Mouse (Mus musculus) neural tube, embryonic 14.5 days (tissue): ENCODE measurements at regions not wholly inside any gene's neighbourhood (a gene's known extent, or its start where the extent isn't known, plus 50 kb on each side); places are given as distances from the start of the nearest gene placed in this dataset.

Experiments
- ATAC-seq: fragments of 200-750 bp; cut with Nextera tagmentation; 2 replicates; pipeline ENCODE4 v1.8.0; 2017; ENCODE audit warnings: low read depth, mild to moderate bottlenecking, moderate TSS enrichment, moderate library complexity
- H3K27ac ChIP-seq: fragments of 300-500 bp; sonication (generic); 2 replicates; pipeline ENCODE4 v1.5.1; 2014; ENCODE audit warnings: low read depth, mild to moderate bottlenecking, control low read depth, low read length, moderate library complexity, mixed read lengths
- H3K27me3 ChIP-seq: fragments of 300-500 bp; sonication (generic); 2 replicates; pipeline ENCODE4 v1.6.1; 2014; ENCODE audit warnings: low read length; ENCODE audit not compliant: control insufficient read depth, insufficient read depth
- H3K36me3 ChIP-seq: fragments of 300-500 bp; sonication (generic); 2 replicates; pipeline ENCODE4 v1.6.1; 2014; ENCODE audit warnings: low read length, mixed read lengths; ENCODE audit not compliant: control insufficient read depth, insufficient read depth
- H3K4me1 ChIP-seq: fragments of 300-500 bp; sonication (generic); 2 replicates; pipeline ENCODE4 v1.6.1; 2014; ENCODE audit warnings: low read length; ENCODE audit not compliant: control insufficient read depth, insufficient read depth
- H3K4me2 ChIP-seq: fragments of 300-500 bp; sonication (generic); 2 replicates; pipeline ENCODE4 v1.6.1; 2014; ENCODE audit warnings: mild to moderate bottlenecking, low read depth, low read length, control low read depth
- H3K4me3 ChIP-seq: fragments of 300-500 bp; sonication (generic); 2 replicates; pipeline ENCODE4 v1.5.1; 2014; ENCODE audit warnings: low read depth, low read length, control low read depth, mixed read lengths
- H3K9ac ChIP-seq: fragments of 300-500 bp; sonication (generic); replicated peaks from 2 replicates; pipeline ENCODE4 v1.6.1; 2014; ENCODE audit warnings: low read depth, mild to moderate bottlenecking, control low read depth, low read length, mixed read lengths
- H3K9me3 ChIP-seq: fragments of 300-500 bp; sonication (generic); 2 replicates; pipeline ENCODE4 v1.6.1; 2016; ENCODE audit warnings: low read length; ENCODE audit not compliant: control insufficient read depth
- WGBS: fragments of 180-500 bp; shearing (Covaris S2); extraction: QIAGEN DNeasy Blood & Tissue Kit; methylation state at CpG from one replicate; pipeline ENCODE4 v1.1.7; 2014; 5-methylcytosine and 5-hydroxymethylcytosine counted together

DNA sequence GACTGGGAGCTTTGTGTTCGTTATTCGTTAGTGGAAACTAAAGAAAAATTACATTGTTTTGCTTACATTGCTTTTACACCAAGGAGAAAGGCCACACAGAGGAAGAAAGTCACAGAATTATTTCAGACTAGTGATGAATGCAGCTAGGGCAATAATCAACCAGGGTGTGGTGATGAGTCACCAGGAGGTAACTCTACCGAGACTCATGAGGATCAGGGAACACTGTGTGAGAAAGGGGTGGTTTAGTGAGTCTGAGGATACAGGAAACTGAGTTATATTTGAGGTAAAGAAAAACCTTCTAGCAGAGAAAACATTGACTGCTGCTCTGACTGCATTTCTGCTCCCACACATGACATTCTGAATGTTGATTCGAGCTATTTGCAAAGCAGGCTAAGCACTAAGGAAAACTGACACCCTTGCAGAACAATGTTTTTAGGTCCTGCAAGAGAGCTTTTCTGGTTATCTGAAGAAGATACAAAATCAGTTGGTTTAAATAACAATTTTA is 87.1 kb upstream of the Ldb2 start:
- ATAC-seq: no peak
- Histone ChIP-seq H3K4me2 (no peak overlapping the region), H3K4me1 (no peaks in the 10 kb centered on the region), H3K36me3 (no peaks in the 10 kb centered on the region), H3K27me3 (no peaks in the 10 kb centered on the region), H3K27ac (no peak overlapping the region), H3K9ac (no peak overlapping the region), H3K4me3 (no peak overlapping the region), H3K9me3 (no peaks in the 10 kb centered on the region)
- WGBS: 83% methylated on average over 4 of the region's 4 CpGs

DNA sequence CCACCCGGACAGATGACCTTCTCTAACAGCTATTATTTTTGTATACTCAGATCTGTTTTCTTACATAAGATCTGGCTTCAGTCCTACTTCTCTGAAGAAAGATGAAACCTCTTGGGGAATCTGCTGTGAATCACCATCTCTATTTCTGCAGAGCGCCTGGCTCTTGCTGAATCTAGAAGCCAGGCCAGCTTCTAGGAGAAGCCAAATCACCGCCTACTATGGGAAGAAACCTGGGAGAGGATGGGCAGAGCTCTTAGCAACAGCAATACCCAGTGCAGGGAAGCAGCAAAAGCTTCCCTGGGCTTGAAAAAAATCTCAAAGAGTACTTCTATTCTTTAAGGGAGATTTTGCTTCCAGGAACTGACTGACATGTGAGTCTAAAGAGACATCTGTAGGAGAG is 77.5 kb upstream of the Ldb2 start:
- WGBS: 78% methylated on average over 3 of the region's 3 CpGs
- H3K4me2 ChIP-seq: no peak overlapping the region
- no peak overlapping the region for H3K4me3 ChIP-seq
- H3K9me3 ChIP-seq: no peaks in the 10 kb centered on the region
- no peaks in the 10 kb centered on the region for H3K36me3 ChIP-seq
- H3K4me1 ChIP-seq: no peaks in the 10 kb centered on the region
- no peak overlapping the region for H3K27ac ChIP-seq
- no peak overlapping the region for H3K9ac ChIP-seq
- H3K27me3 ChIP-seq: no peaks in the 10 kb centered on the region
- no peak for ATAC-seq

DNA sequence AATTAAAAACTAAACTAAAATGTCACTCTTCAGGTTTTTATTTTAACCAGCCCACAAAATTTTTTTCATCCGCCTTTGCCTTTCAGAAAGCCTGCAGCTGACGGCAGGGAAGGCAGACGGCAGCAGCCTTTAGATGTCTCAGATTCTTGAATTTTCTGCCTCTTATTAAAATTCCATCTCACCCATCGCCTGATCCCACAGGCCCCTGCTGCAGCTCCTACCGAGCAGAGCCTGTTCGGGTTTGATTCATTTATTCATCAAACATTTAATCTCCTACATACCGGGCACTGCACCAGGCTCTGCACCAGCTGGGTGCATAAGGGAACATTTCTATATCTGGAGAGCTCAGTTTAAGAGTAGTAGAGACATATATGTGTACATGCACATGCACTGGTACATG is 72.8 kb upstream of the Ldb2 start:
- ATAC-seq: no peak
- H3K9ac ChIP-seq: no peak overlapping the region
- no peaks in the 10 kb centered on the region for H3K36me3 ChIP-seq
- no peak overlapping the region for H3K4me2 ChIP-seq
- H3K4me1 ChIP-seq: no peaks in the 10 kb centered on the region
- H3K9me3 ChIP-seq: no peaks in the 10 kb centered on the region
- 59% methylated on average over 7 of the region's 7 CpGs for WGBS
- H3K27me3 ChIP-seq: no peaks in the 10 kb centered on the region
- no peak overlapping the region for H3K4me3 ChIP-seq
- no peak overlapping the region for H3K27ac ChIP-seq

DNA sequence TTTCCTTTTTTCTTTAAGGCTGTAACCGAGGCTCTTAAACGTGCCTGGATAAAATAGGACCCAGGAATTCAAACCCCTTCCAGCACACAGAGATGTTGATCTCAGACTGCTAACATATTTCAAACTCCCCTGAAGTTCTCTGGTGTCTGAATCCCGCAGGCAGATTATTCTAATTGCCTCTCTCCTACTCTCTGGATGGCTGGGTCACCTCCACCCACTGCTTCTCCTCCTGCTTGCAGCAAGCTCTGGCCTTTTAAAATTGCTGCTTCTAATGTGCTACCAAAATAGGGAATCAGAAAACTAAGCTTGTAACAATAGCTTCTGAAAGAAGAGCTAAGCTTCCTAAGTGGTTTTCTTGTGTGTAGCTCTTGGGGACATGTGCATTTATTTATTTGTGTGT is 64.4 kb upstream of the Ldb2 start:
- Histone ChIP-seq H3K9me3 (no peaks in the 10 kb centered on the region), H3K27ac (no peak overlapping the region), H3K27me3 (no peaks in the 10 kb centered on the region), H3K4me1 (no peaks in the 10 kb centered on the region), H3K4me2 (no peak overlapping the region), H3K4me3 (no peak overlapping the region), H3K36me3 (no peaks in the 10 kb centered on the region), H3K9ac (no peak overlapping the region)
- WGBS: 39% methylated on average over 3 of the region's 3 CpGs
- ATAC-seq: no peak

DNA sequence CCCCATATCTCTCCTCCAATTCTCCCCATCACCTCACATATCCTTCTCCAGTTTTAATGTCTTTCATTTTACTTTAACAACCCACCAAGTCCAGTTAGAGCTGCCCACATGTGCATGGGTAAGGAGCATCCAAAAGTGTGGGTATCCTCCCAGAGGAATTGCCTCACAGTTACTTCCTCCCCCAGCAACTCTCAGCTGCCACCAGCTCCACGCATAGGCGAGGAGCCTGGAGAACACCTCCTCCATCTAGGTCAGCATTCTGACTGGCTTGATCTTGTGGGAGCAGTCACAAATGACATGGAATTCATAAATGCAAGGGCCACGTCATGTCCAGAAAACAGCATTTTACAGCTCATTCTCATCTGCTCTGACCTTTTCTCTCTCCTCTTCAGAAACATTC is 63.9 kb upstream of the Ldb2 start:
- WGBS: 73% methylated on average over 3 of the region's 3 CpGs
- H3K4me1 ChIP-seq: no peaks in the 10 kb centered on the region
- H3K9me3 ChIP-seq: no peaks in the 10 kb centered on the region
- no peaks in the 10 kb centered on the region for H3K27me3 ChIP-seq
- H3K9ac ChIP-seq: no peak overlapping the region
- no peaks in the 10 kb centered on the region for H3K36me3 ChIP-seq
- H3K27ac ChIP-seq: no peak overlapping the region
- no peak overlapping the region for H3K4me2 ChIP-seq
- no peak for ATAC-seq
- no peak overlapping the region for H3K4me3 ChIP-seq

DNA sequence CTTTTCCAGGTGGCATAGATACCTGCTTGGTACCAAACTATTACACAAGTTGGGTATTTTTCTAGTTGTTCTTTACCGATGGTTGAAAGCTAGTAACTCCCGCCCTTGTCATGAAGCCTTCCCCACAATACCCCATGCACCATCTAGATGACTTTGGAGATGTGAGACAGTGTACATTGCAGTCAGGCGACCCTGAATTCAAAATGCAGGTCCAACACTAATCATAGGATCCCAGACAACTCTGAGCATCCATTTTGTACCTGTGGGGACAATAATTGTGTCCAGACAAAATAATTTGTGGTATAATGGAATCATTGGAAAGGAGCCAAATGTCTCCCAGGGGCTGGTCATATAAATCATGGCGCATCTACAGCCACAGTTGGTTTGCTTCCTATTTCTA is 54.7 kb upstream of the Ldb2 start:
- no peak overlapping the region for H3K9ac ChIP-seq
- no peaks in the 10 kb centered on the region for H3K9me3 ChIP-seq
- H3K27me3 ChIP-seq: no peaks in the 10 kb centered on the region
- H3K36me3 ChIP-seq: no peaks in the 10 kb centered on the region
- H3K27ac ChIP-seq: no peak overlapping the region
- WGBS: 72% methylated on average over 4 of the region's 4 CpGs
- ATAC-seq: peak; percentile 61
- H3K4me2 ChIP-seq: no peak overlapping the region
- H3K4me1 ChIP-seq: no peaks in the 10 kb centered on the region
- H3K4me3 ChIP-seq: no peak overlapping the region
